Mouse (Mus musculus): Measurements from ENCODE around the gene Ctxn1.
"Not testable (repeated sequence)": the region's sequence is repeated elsewhere in the genome, so short reads cannot be mapped to it uniquely, and the experiment has no call there.

Gene Ctxn1

DNA sequence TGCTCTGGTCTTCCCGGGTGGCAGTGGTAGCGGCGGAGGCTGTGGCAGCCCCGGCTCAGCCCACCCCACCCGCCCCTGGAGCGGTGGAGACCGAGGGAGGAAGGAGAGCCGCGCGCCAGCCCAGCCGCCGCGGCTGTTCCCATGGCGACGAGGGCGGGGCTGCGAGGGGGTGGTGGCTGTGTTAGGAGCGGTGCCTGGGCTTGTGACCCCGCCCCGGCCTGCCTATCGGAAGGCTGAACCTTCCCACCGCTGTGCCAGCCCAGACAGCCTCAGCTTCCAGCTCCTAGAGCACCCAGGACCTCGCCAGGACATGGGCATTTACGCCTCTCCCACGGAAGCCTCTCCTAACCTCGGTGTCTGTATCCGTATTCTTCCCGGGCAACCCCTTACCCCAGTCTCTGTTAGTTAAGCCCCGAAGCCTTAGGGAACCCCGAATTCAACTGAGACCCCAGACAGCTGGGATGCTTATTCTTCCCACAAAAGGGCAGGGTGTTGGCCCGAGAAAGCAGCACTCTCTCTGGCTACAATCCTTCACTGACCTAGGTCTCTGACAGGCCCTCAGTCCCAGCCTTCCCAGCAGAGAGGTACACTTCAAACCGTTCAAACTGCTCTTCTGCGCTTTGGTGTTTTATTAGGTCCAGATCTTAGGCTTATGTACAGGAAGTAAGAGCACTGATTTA lies at the start of gene Ctxn1:
Gene Ctxn1 (minus strand): TSS at position 150 of the 680 bp plus-strand sequence.
- peak; percentile 96 to 97 for DNase-seq (ENCODE audit: low spot score in 2 of 2)

DNA sequence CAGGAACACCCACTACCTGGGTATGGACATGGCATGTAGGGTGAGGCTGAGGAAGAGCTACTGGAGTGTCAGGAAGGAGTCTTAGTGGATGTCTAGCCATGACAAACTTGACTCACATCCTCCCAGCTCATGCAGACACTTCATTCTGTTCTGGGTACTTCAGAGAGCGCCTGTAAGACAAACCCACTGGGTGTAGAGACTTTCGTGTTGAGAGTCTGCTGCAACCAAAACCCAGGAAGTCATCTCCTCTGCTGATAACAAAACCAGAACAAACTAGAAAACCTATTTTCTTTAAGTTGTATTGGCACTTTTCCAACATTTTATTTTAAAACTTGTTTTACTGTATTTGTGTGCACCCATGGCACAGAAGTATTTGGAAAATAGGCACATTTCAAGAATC lies 46.8 kb upstream of the Ctxn1 start:
- DNase-seq (ENCODE audit: low spot score in 2 of 2), result no peak

DNA sequence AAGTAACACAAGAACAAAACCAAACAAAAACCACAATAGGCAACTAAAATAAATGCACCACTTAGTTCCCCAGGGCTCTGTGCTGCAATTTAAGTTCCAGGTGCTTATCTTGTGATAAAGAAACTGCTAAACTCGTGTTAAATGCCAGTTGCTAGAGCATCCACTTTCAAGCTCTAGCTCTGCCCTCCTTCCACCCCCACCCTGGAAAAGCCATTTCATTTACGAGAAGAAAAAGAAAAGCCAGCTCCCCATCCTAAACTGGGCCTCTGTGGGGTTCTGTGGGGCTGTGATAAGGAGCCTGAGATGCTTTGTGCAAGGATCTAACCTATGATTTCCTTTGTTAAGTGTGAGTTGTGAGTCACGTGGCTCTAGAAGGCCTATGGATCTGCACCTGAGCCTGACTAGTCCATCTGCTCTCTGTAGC lies 45.1 kb upstream of the Ctxn1 start:
- DNase-seq (ENCODE audit: low spot score in 2 of 2), result no peak

DNA sequence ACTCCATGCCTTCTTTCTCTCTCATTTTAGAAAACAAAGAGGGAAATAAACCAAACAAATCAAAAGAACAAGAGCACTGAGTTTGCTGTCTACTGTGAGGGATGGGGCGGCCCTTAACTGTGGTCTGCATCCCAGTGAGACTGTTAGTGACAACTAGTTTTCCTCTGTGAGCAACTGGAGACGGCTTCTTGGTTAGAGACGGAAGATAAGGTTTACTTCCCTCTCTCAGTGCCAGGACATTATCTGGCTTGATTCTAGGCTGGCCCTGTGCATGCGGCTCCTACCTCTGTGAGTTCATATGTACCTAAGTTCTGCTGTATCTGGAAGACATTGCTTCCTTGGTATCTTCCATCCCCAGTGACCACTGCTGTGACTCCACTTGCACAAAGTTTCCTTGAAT lies 38.7 kb upstream of the Ctxn1 start:
- no peak for DNase-seq (ENCODE audit: low spot score in 2 of 2)

DNA sequence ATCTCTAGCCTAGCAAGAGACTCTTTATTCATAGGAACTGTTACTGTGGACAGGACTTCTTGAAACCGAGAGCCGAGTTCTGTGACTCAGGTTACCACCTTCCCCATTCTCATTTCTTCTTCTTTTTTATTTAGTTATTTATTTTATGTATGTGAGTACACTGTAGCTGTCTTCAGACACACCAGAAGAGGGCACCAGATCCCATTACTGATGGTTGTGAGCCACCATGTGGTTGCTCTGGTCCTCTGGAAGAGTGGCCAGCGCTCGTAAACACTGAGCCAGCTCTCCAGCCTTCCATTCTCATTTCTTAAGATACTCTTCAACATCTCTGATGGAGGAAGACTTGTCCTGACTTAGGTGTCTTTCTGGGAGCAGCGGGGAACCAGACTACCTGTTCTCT lies 33.7 kb upstream of the Ctxn1 start:
- DNase-seq (ENCODE audit: low spot score in 2 of 2), result no peak

DNA sequence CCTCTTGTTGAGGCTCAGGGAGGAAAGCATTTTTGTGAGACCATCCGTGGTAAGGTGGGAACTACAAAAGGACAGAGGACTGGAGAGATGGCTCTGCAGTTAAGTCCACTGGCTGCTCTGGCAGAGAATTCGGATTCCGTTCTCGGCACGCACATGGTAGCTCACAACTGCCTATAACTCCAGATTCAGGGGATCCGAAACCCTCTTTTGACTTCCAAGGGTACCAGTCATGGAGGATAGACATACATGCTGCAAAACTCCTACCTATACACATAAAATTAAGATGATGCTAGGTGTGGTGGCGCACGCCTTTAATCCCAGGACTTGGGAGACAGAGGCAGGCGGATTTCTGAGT lies 17.0 kb upstream of the Ctxn1 start:
- no peak for DNase-seq (ENCODE audit: low spot score in 2 of 2)

DNA sequence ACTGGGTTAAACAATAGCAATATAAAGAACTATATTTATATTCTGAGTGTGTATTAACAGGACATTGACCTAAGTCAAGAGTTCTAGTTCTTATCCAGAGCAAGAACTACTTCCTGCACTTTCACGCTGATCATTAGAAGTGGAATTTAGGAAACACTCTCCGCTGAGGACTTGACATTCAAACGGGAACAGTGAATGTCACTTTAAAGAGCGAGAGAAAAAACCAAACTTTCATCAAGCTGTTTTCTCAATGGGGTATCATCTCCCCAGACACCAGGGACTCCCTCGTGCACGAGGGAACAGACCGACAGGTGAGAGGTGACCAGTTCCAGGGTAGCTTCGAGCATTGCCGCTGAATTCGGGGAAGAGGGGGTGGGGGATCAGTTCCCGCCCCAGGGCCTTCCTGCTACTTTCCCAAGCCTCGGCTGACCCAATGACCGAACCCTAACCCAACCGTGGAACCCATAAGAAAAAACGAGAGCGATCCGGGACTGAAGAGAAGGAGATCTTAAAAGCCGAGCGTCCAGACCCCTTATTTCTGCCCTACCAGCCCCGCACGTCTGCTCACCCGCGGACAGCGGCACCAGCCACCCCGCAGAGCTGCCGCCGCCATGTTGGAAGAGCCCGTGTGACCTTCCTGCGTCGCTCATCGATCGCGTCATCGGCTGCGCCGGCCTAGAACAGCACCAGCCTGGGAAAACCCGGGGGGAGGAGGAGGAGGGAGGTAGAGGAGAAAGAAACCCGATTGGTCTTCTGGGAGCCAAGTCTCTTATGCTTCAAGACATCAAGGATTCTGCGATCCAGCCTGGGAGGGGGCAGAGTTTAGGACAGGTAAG lies 16.4 kb upstream of the Ctxn1 start, which contains the start of gene Timm44:
Gene Timm44 (minus strand): TSS at position 639 of the 836 bp plus-strand sequence.
- peak; percentile 99 for DNase-seq (ENCODE audit: low spot score in 2 of 2)

DNA sequence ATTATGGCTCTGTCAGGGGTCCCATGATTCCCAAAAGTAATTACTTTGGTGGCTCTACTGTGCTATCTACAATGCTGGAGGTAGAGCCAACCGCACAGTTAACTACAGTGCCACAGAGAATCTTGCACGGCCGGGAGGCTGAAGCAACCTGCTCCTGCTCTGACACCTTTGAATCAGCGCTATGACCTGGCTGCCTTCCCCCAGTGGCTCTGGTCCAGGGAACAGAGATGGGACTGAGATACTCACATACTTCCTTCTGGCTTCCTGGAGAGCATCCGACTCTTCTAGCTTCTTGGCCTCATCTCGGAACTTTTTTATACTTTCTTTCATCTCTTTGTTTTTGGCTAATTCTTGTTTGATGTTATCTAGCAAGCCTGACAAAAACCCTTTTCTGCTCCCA lies 10.5 kb upstream of the Ctxn1 start:
- no peak for DNase-seq (ENCODE audit: low spot score in 2 of 2)

DNA sequence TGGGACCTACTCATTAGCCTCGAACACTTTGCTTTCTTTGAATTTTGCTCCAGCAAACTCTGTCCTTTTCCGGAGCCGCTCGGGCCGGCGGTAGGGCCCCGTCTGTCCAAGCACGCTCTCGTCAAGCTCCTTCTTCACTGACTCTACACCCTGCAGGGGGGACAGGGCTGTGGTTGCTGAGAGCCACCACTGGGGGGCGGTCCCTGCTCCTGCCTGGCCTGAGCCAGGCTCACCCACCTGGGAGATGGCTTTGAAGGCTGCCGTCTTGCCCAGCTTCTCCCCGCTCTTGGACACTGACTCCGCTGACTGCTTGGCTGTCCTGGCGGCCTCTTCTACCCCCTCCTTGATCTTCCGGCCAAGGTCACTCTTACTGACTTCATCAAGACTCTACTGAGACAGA lies 8.6 kb upstream of the Ctxn1 start:
- no peak for DNase-seq (ENCODE audit: low spot score in 2 of 2)

DNA sequence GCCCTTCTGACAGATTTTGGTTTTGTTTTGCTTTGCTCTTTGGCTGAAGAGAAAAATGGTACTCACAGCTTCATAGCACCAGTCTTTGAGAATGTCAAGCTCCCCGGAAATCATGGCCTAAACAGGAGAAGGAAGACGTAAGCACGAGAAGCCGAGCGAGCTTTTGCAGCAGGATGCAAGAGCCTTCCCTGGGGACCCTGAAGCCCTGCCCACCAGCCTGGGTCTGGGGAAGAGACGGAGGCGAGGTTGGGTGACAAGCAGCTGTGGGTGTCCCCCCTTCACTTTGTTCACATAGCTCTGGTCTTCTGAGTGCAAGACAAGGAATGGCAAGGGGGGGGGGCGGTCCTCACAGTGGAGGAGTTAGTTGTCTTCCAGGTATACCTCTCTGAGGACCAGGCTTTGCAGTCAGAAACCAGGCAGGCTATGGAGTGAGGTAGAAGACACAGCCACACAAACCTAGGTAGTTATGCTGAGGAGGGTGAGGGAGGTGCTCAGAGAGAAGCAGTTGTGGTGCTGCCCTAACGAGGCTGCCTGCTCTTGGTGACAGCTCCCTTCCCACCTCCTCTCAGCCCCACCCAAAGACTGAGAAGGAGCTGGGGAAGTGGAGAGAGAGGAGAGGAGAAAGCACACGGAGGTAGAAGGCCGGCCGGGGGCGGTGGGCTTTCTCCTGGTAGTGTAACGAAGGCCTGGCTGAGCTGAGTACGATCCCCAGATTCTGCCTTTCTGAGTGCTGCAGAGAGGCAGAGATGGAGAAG lies 6.3 kb upstream of the Ctxn1 start:
- peak in 1 of 2 experiments; percentile 19 for DNase-seq (ENCODE audit: low spot score in 2 of 2)

DNA sequence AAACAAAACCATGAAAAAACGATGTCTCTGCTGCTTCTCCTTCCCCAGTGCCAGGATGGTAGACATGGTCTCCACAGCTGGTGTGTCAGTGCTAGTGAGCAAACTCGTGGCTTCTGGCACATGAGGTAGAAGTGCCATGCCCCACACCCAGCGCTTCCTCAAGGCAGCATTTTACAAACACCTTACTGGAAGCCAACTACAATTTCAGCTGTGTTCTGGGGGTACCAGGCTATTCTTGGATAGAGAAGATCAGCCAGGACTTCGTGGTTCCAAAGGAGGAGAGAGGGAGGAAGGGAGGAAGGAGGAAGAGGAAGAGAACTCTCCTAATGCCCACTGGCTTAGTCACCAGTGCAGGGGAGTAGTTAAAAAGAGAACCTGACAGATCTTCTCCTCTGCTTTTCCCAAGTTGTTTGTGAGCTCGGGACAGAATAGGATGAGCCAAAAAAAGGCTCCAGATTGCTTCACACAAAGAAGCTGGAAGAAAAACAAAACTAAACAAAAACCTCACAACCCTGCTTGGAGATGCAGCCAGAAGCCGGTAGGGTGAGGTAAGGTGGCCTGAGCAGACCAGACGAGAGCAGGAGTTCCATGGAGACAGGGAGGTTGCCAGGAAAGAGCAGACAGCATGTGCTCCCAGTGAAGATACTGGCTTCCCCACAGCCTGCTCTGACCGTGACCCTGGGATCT lies 4.2 kb upstream of the Ctxn1 start:
- DNase-seq (ENCODE audit: low spot score in 2 of 2), result peak in 1 of 2 experiments; percentile 56

DNA sequence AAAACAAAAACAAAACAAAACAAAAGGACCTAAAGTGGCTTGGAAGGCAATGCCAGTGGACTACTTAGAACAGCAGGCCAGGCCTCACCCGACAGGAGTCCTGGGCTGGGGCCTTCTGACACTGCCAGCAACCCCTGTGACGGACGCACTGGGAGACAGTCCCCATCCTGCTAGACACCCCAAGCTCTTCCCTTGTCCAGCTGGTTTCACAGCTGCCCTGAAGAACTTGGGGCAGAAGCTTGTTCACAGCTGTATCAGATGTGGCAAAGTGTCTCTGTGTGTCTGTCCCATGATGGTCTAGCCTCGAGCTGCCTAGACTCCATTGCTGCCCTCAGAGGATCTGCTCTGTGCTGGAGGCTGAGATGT lies 714 bp upstream of the Ctxn1 start:
- no peak for DNase-seq (ENCODE audit: low spot score in 2 of 2)

DNA sequence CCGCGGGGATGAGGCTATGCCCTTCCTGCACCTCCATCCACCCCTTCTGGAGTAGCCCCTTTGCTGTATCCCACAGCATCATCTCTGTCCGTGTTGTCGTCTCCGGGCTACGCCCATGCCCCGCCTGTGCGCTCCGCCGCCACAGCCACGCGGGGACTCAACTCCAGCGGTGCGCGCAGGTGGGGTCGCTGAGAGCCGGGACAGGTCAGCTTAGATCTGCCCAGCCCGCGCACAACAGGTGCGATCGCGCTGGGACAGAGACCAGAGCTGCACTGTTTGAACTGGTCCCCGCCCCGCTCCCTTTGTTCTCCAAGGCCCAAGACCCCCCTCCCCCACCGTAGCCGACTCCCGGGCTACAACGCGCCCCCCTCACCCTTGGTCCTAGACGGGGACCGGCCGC lies 396 bp downstream of the Ctxn1 start:
- peak in 1 of 2 experiments; percentile 81 for DNase-seq (ENCODE audit: low spot score in 2 of 2)

DNA sequence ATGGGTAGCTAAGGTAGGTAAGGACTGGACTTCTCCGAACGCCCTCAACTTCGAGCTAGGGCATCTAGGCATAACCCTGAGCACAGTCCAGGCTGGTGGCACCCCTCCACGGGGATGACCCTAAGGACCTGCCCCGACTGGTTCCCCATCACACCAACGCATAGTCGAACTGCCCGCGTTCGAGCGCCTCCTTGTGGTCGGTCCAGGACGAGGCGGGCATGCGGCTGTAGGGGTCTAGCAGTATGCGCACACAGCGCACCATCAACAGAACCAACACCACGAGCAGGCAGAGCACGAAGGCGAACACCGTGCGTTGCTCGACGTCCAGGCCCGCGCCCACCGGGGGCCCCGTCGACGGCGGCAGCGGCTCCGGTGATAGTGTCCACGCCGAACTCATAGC lies 841 bp downstream of the Ctxn1 start:
- DNase-seq (ENCODE audit: low spot score in 2 of 2), result peak; percentile 91 to 92

DNA sequence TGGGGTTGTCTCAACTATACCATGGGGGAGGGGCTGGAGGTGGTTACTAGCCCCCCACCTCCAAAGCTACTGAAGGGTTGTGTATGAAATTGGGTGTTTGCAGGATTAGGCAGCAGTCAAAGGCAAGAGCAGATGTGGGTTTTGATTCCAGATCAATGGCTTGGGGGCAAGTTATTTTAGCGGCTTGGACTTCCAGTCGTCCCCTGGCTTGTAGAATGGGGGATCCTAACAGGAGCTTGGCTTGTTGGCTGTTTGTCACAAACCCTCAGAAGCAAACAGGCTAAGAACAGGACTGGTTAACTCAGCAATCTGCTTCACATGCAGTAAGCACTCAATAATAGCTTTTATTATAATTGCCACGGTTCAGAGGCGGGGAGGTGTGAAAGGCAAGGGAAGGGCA lies 1.7 kb downstream of the Ctxn1 start:
- DNase-seq (ENCODE audit: low spot score in 2 of 2), result no peak

DNA sequence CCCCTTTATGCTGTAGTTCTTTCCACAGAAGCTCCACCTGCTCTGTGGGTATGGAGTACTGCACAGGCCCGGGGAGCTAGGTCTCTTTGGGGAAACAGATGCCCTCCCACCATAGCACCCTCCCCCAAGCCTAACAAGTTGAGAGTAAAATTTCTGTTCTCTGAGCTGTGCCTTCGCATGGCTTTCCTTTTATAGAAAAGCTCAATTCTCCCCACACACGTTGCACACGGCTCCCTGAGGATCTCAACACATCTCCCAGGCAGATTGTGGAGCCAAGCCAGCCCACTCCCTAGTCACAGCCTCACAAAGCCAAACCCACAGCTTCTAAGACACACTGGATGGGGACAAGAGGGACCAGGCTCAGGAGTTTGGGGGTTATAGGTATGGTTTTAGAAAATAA lies 2.2 kb downstream of the Ctxn1 start:
- DNase-seq (ENCODE audit: low spot score in 2 of 2), result peak; percentile 93 to 95

DNA sequence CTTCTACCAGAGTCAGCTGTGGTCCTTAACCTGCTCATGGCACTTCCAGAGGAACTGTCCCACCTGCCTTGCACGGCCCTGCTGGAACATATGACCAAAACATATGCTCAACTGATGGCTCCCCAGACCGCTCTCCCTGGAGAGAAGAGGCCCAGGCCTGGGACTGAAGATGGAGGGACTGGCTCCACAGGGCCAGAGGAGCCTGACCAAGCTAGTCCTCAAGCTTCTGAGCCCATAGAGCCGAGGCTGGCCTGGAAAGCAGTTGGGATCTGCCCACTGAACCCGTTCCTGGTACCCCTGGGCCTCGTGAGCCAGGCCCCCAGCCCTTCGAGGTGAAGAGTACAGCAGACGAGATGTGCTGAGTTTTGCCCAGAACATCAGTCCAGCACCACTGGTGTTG lies 3.6 kb downstream of the Ctxn1 start:
- not testable (repeated sequence) for DNase-seq (ENCODE audit: low spot score in 2 of 2)

DNA sequence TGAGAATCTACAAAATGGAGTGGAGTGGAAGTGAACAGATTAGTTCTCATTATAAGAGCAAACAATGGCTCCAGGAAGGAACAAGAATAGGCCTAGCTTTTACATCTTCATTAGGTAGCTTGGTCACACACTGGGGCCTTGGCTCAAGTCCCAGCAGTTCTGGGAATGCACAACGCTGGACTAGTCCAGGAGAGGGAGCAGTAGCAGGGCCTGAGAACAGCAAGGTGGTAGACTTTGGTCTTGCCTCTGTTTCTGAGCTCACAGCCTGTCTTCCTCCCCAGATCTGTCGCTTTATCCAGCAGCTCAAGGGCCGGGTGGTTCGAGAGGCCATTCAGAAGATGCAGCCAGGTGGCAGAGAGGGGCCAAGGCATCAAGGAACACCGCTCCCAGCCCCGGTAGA lies 5.1 kb downstream of the Ctxn1 start:
- DNase-seq (ENCODE audit: low spot score in 2 of 2), result peak; percentile 89 to 90

DNA sequence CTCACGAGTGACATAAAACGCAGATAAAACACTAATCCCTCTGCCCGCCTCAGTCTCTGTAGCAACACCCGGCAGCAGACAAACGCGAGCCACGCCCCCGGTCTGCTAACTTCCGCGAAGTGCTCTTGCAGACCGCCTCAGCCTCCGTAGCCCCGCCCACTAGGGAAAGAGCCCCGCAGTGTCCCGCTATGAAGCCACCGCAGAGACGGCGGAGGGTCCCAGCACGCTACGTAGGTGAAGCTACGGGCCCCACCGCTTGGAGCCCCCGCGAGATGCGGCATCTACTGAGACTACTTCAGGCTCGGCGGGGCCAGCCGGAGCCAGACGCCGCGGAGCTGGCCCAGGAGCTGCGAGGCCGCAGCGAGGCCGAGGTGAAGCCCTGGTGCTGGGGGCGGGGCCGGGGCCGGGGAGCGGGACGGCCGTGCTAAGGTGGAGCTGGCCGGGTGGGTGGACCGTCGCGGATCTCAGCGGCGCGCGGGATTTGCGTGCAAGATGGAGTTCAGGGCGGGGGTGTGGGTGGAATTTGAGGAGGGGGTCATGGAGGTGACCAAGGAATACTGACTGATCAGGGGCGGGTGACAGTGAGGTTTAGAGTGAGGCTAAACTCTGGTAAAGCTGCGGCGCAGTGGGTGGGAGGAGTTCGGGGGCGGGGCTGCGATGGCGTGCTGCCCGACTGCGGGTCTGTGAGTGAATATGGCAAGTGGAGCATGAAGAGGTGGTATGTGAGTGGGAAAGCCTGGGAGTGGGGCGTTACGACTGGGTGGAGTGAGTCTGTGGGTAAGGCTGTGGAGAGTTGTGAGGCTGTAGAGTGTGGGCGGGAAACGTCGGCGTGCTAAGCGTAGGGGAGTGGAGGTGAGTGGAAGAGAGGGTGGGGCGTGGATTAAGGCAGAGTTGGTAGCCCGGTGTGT lies 5.9 kb downstream of the Ctxn1 start, which contains the start of gene Snapc2:
Gene Snapc2 (plus strand): TSS at position 147 of the 908 bp plus-strand sequence.
- peak; percentile 97 for DNase-seq (ENCODE audit: low spot score in 2 of 2)

DNA sequence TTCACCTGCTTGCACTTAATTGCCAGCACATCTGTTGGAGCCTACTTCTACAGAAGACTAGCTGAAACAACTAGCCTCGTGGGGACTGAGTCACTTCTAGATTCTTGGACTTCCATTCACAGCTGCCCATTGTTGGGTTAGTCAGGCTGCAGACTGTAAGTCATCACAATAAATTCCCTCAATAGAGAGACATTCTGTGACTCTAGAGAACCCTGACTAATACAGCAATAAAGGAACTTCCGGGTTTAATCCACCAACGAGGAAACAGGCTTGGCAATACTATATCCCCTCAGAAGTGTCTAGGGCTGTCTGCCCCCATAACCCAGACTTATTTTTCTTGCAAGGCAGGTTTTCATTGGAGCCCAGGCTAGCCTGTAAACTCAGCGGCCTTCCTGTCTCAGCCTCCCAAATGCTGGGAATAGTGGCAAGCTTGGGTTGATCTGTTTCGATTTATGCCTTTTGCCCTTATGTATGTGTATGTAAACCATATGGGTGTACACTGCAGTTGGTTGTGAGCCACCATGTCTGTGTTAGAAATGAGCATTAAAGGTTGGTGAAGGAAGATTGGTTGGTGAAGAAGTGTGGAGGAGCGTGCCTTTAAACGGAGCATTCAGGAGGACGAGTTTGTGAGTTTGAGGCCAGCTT lies 6.8 kb downstream of the Ctxn1 start:
- DNase-seq (ENCODE audit: low spot score in 2 of 2), result no peak
